1 mouse cellular context compared by ENCODE assay signal in genomic region chr3:157957320-157957719, GRCm38 (mm10).
TF ChIP-seq lines count a peak whose summit lies in the region.

No protein-coding gene starts in this region.

TF ChIP-seq in MEL, 35 proteins besides CTCF, POLR2A, EP300 and RAD21:
- TF ChIP-seq POLR2AphosphoS2 (IDR thresholded peaks at IDR 0.05; ENCODE audit: low read length), result no peak
- no peak for TF ChIP-seq NRF1 (IDR thresholded peaks at IDR 0.05; ENCODE audit: insufficient read depth, low read depth, low read length, poor library complexity, severe bottlenecking)
- TF ChIP-seq ZNF384 (IDR thresholded peaks at IDR 0.05; ENCODE audit: low read depth, low read length), result peak; percentile 32; the same call in 1 of the 2 replicates
- TF ChIP-seq MXI1 (IDR thresholded peaks at IDR 0.05; ENCODE audit: low read depth, low read length), result no peak
- TF ChIP-seq CHD2 (IDR thresholded peaks at IDR 0.05; ENCODE audit: low read length), result no peak
